Mouse (Mus musculus): ENCODE results near the gene Xpo4. TPM values are rescaled to one million over a fixed set of nuclear protein-coding genes. Genes with fewer than 3 reads are reported as not detected.

The Xpo4 gene
- polyA plus RNA-seq, 1 experiment from 2014 or later: 13.0 TPM

GRCm38 (mm10) chr14:57543420-57544039, 121.7 kb downstream of the Xpo4 start:
- ATAC-seq (replicated peaks; ENCODE audit: extremely low read depth, insufficient read depth, low FRiP score): no peak

DNA sequence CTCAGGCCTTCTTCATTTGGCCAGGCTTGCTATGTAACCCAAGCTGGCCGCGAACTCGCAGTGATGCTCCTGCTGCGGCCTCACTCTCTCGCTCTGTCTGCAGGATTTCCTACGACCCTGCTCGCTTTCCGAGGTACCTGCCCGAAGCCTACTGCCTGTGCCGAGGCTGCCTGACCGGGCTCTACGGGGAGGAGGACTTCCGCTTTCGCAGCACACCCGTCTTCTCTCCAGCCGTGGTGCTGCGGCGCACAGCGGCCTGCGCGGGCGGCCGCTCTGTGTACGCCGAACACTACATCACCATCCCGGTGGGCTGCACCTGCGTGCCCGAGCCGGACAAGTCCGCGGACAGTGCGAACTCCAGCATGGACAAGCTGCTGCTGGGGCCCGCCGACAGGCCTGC, 123.0 kb downstream of the Xpo4 start:
- H3K4me1 ChIP-seq (ENCODE audit: control insufficient read depth, insufficient read depth, low read length): peaks cover 9% of the 10 kb centered on the region
- H3K9ac ChIP-seq (ENCODE audit: low read length): no peak overlapping the region
- no peaks in the 10 kb centered on the region for H3K9me3 ChIP-seq (replicated peaks; ENCODE audit: control insufficient read depth, low read length)
- H3K27ac ChIP-seq (ENCODE audit: low read length): no peak overlapping the region
- no peaks in the 10 kb centered on the region for H3K27me3 ChIP-seq (ENCODE audit: control insufficient read depth, insufficient read depth, low read length)
- H3K4me2 ChIP-seq (ENCODE audit: low read depth, low read length): peak overlapping the region; percentile 22
- H3K36me3 ChIP-seq (ENCODE audit: control insufficient read depth, insufficient read depth): no peaks in the 10 kb centered on the region
- 49% methylated on average over 34 of the region's 34 CpGs for WGBS
- H3K4me3 ChIP-seq (ENCODE audit: low read length): no peak overlapping the region
- ATAC-seq (replicated peaks; ENCODE audit: extremely low read depth, insufficient read depth, low FRiP score): no peak

More at GRCm38 (mm10) chr14:57543420-57544039, 121.7 kb downstream of the Xpo4 start:
- H3K4me1 ChIP-seq (ENCODE audit: control insufficient read depth, insufficient read depth, low read length): no peaks in the 10 kb centered on the region
- no peaks in the 10 kb centered on the region for H3K9me3 ChIP-seq (replicated peaks; ENCODE audit: control insufficient read depth, low read length)
- no peak overlapping the region for H3K9ac ChIP-seq (ENCODE audit: low read length)
- H3K27ac ChIP-seq (ENCODE audit: low read length): no peak overlapping the region
- no peaks in the 10 kb centered on the region for H3K36me3 ChIP-seq (ENCODE audit: control insufficient read depth, insufficient read depth)
- H3K27me3 ChIP-seq (ENCODE audit: control insufficient read depth, insufficient read depth, low read length): no peaks in the 10 kb centered on the region
- 84% methylated on average over 13 of the region's 13 CpGs for WGBS
- no peak overlapping the region for H3K4me2 ChIP-seq (ENCODE audit: low read depth, low read length)
- H3K4me3 ChIP-seq (ENCODE audit: low read length): no peak overlapping the region

DNA sequence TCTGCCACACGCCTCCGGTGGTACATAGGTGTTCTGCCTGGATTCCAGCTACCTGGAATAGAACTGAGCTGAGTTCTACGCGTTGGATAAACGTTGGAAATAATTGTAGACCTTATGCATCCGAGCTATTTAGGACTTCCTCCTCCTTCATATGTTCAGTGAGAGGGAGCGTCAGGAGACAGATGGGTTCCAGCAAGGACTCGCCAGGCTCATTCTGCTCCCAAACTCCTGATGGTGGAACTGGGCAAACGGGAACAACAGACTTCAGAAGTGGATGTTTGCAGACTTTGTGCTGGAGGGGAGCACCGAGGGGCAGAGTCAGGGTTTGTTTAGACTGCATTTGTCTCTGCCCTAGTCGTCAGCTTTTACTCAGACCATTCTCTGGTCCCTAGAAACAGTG, 124.5 kb downstream of the Xpo4 start:
- Histone ChIP-seq H3K27ac (ENCODE audit: low read length) (no peak overlapping the region), H3K4me3 (ENCODE audit: low read length) (no peak overlapping the region), H3K4me1 (ENCODE audit: control insufficient read depth, insufficient read depth, low read length) (peaks cover 22% of the 10 kb centered on the region), H3K4me2 (ENCODE audit: low read depth, low read length) (no peak overlapping the region), H3K27me3 (ENCODE audit: control insufficient read depth, insufficient read depth, low read length) (no peaks in the 10 kb centered on the region), H3K9me3 (replicated peaks; ENCODE audit: control insufficient read depth, low read length) (no peaks in the 10 kb centered on the region), H3K36me3 (ENCODE audit: control insufficient read depth, insufficient read depth) (no peaks in the 10 kb centered on the region), H3K9ac (ENCODE audit: low read length) (no peak overlapping the region)
- ATAC-seq (replicated peaks; ENCODE audit: extremely low read depth, insufficient read depth, low FRiP score): no peak
- whole genome bisulfite sequencing: 76% methylated on average over 11 of the region's 11 CpGs

DNA sequence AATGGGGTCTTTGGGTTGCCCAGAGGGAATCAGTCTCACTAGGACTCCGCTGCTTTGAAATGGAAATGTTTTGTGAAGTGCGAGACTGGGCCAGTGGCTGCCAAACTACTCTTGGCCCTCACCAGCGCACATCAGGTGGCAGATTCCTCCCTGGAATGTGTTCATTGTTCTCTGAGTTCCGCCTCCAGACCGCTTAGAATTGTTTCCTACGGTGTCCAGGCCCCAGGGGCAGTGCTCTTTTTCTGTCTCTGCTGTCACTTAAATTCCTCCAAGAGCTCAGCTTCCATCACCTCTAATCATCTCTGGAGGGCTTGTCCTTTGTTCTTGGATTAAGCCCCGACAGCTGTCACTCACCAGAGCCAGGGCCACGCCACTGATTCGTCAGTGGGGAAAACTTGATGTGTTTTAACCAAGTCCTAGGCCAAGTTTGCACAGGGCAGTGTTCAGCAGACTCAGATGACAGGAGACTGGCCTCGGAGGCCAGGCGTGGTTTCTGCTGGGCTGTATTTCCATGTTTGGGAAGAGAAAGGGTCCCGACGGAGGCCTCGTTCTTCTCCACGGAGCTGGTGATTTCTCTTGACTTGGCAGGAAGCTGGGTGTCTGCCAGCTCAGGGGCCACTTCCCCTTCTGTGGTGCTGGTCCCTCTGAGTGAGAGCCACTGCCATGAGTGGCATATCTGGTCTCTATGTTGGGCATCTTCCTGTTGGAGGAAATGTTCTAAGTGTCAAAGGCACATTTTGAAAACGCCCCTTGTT, 127.8 kb downstream of the Xpo4 start:
- peak overlapping the region; percentile 49 for H3K4me2 ChIP-seq (ENCODE audit: low read depth, low read length)
- H3K4me3 ChIP-seq (ENCODE audit: low read length): no peak overlapping the region; the same call in 1 of the 2 replicates
- no peaks in the 10 kb centered on the region for H3K36me3 ChIP-seq (ENCODE audit: control insufficient read depth, insufficient read depth)
- peak overlapping the region; percentile 85 for H3K27ac ChIP-seq (ENCODE audit: low read length)
- H3K9me3 ChIP-seq (replicated peaks; ENCODE audit: control insufficient read depth, low read length): no peaks in the 10 kb centered on the region
- 13% methylated on average over 16 of the region's 16 CpGs for WGBS
- peaks cover 41% of the 10 kb centered on the region for H3K4me1 ChIP-seq (ENCODE audit: control insufficient read depth, insufficient read depth, low read length)
- peak overlapping the region; percentile 54 for H3K9ac ChIP-seq (ENCODE audit: low read length)
- no peaks in the 10 kb centered on the region for H3K27me3 ChIP-seq (ENCODE audit: control insufficient read depth, insufficient read depth, low read length)
- peak; percentile 52 for ATAC-seq (replicated peaks; ENCODE audit: extremely low read depth, insufficient read depth, low FRiP score)

DNA sequence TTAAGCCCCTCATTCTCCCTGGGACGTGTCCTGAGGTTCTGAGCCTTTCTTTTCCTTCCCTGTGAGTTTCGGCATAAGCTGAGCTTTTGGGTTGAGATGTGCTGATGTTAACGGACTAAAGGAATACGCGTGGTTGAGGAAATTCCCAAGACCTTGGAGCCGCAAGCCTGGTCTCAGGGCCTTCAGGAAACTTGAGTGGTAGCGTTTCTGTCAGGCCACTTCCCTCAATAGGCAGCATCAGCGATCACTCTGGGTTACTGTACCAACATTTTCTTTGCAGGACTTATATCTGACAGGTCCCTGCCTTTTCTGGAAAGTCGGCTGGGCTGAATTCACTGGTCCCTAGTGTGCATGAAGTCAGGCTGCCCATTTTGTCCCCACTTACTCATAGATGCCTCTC, 128.4 kb downstream of the Xpo4 start:
- Histone ChIP-seq H3K36me3 (ENCODE audit: control insufficient read depth, insufficient read depth) (no peaks in the 10 kb centered on the region), H3K9ac (ENCODE audit: low read length) (peak overlapping the region; percentile 54), H3K9me3 (replicated peaks; ENCODE audit: control insufficient read depth, low read length) (no peaks in the 10 kb centered on the region), H3K4me2 (ENCODE audit: low read depth, low read length) (peak overlapping the region; percentile 49), H3K27me3 (ENCODE audit: control insufficient read depth, insufficient read depth, low read length) (no peaks in the 10 kb centered on the region), H3K27ac (ENCODE audit: low read length) (peak overlapping the region; percentile 85), H3K4me1 (ENCODE audit: control insufficient read depth, insufficient read depth, low read length) (peaks cover 41% of the 10 kb centered on the region), H3K4me3 (ENCODE audit: low read length) (no peak overlapping the region)
- WGBS: 56% methylated on average over 9 of the region's 9 CpGs
- no peak for ATAC-seq (replicated peaks; ENCODE audit: extremely low read depth, insufficient read depth, low FRiP score)

DNA sequence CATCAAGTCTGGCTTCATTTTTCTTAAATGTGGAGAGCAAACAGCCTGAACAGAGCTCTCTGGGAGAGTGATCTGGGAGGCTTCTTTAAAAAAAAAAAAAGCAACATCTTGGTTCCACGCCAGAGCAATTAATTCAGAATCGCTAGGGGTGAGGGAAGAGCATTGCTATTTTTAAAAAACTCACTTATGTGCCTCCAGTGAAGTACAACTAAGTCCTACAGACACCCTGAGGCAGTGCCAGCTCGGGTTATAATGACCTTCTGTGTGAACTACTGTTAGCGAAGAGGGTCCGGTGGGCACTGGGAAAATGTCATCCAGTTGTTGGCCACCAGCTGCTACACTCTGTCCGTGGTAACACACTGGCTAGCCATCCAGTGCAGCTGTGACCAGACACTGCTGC, 129.6 kb downstream of the Xpo4 start:
- no peaks in the 10 kb centered on the region for H3K9me3 ChIP-seq (replicated peaks; ENCODE audit: control insufficient read depth, low read length)
- WGBS: 29% methylated on average over 6 of the region's 6 CpGs
- ATAC-seq (replicated peaks; ENCODE audit: extremely low read depth, insufficient read depth, low FRiP score): peak; percentile 59
- no peaks in the 10 kb centered on the region for H3K27me3 ChIP-seq (ENCODE audit: control insufficient read depth, insufficient read depth, low read length)
- H3K36me3 ChIP-seq (ENCODE audit: control insufficient read depth, insufficient read depth): no peaks in the 10 kb centered on the region
- H3K9ac ChIP-seq (ENCODE audit: low read length): peak overlapping the region; percentile 51
- peak overlapping the region; percentile 36 for H3K4me2 ChIP-seq (ENCODE audit: low read depth, low read length)
- H3K27ac ChIP-seq (ENCODE audit: low read length): peak overlapping the region; percentile 93
- no peak overlapping the region for H3K4me3 ChIP-seq (ENCODE audit: low read length)
- H3K4me1 ChIP-seq (ENCODE audit: control insufficient read depth, insufficient read depth, low read length): peaks cover 41% of the 10 kb centered on the region

- Histone ChIP-seq H3K36me3 (ENCODE audit: control insufficient read depth, insufficient read depth) (no peaks in the 10 kb centered on the region), H3K27ac (ENCODE audit: low read length) (peak overlapping the region; percentile 93), H3K9ac (ENCODE audit: low read length) (peak overlapping the region; percentile 39), H3K9me3 (replicated peaks; ENCODE audit: control insufficient read depth, low read length) (no peaks in the 10 kb centered on the region), H3K27me3 (ENCODE audit: control insufficient read depth, insufficient read depth, low read length) (no peaks in the 10 kb centered on the region), H3K4me1 (ENCODE audit: control insufficient read depth, insufficient read depth, low read length) (peaks cover 41% of the 10 kb centered on the region), H3K4me2 (ENCODE audit: low read depth, low read length) (peak overlapping the region; percentile 36; the same call in 1 of the 2 replicates), H3K4me3 (ENCODE audit: low read length) (no peak overlapping the region)
- WGBS: 30% methylated on average over 8 of the region's 8 CpGs
- peak; percentile 39 for ATAC-seq (replicated peaks; ENCODE audit: extremely low read depth, insufficient read depth, low FRiP score)
These were observed 130.3 kb downstream of the Xpo4 start for GRCm38 (mm10) chr14:57534961-57535360.

- no peak overlapping the region for H3K9ac ChIP-seq (ENCODE audit: low read length)
- no peak for ATAC-seq (replicated peaks; ENCODE audit: extremely low read depth, insufficient read depth, low FRiP score)
- no peaks in the 10 kb centered on the region for H3K27me3 ChIP-seq (ENCODE audit: control insufficient read depth, insufficient read depth, low read length)
- no peaks in the 10 kb centered on the region for H3K9me3 ChIP-seq (replicated peaks; ENCODE audit: control insufficient read depth, low read length)
- no peaks in the 10 kb centered on the region for H3K36me3 ChIP-seq (ENCODE audit: control insufficient read depth, insufficient read depth)
- H3K27ac ChIP-seq (ENCODE audit: low read length): peak overlapping the region; percentile 93
- H3K4me1 ChIP-seq (ENCODE audit: control insufficient read depth, insufficient read depth, low read length): peaks cover 46% of the 10 kb centered on the region
- no peak overlapping the region for H3K4me3 ChIP-seq (ENCODE audit: low read length)
- H3K4me2 ChIP-seq (ENCODE audit: low read depth, low read length): no peak overlapping the region
- WGBS: 39% methylated on average over 5 of the region's 5 CpGs
These were observed 130.9 kb downstream of the Xpo4 start for GRCm38 (mm10) chr14:57534346-57534745.

GRCm38 (mm10) chr14:57533841-57534240, 131.4 kb downstream of the Xpo4 start:
- Histone ChIP-seq H3K4me1 (ENCODE audit: control insufficient read depth, insufficient read depth, low read length) (peaks cover 46% of the 10 kb centered on the region), H3K4me3 (ENCODE audit: low read length) (no peak overlapping the region), H3K9ac (ENCODE audit: low read length) (no peak overlapping the region), H3K4me2 (ENCODE audit: low read depth, low read length) (no peak overlapping the region), H3K36me3 (ENCODE audit: control insufficient read depth, insufficient read depth) (no peaks in the 10 kb centered on the region), H3K27me3 (ENCODE audit: control insufficient read depth, insufficient read depth, low read length) (no peaks in the 10 kb centered on the region), H3K9me3 (replicated peaks; ENCODE audit: control insufficient read depth, low read length) (no peaks in the 10 kb centered on the region), H3K27ac (ENCODE audit: low read length) (no peak overlapping the region)
- 40% methylated on average over 11 of the region's 11 CpGs for WGBS
- ATAC-seq (replicated peaks; ENCODE audit: extremely low read depth, insufficient read depth, low FRiP score): no peak

Measured in heart, embryonic 16.5 days (tissue).